Mouse (Mus musculus) hindbrain, embryonic 16.5 days (tissue): ENCODE results near the gene Celsr2. TPM values are rescaled to one million over a fixed set of nuclear protein-coding genes. Genes with fewer than 3 reads are reported as not detected.

Experiments
- ATAC-seq: fragments of 200-750 bp; cut with Nextera tagmentation; 2 replicates; pipeline ENCODE4 v1.8.0; 2017; ENCODE audit warnings: moderate TSS enrichment, moderate library complexity
- H3K27ac ChIP-seq: fragments of 300-500 bp; sonication (generic); 2 replicates; pipeline ENCODE4 v1.5.1; 2014; ENCODE audit warnings: low read depth, mild to moderate bottlenecking, control low read depth, low read length, moderate library complexity
- H3K27me3 ChIP-seq: fragments of 300-500 bp; sonication (generic); replicated peaks from 2 replicates; pipeline ENCODE4 v1.6.1; 2014; ENCODE audit warnings: low read length; ENCODE audit not compliant: control insufficient read depth, insufficient read depth
- H3K36me3 ChIP-seq: fragments of 300-500 bp; sonication (generic); 2 replicates; pipeline ENCODE4 v1.6.1; 2014; ENCODE audit warnings: mild to moderate bottlenecking, low read length, moderate library complexity, mixed read lengths; ENCODE audit not compliant: control insufficient read depth, insufficient read depth
- H3K4me1 ChIP-seq: fragments of 300-500 bp; sonication (generic); 2 replicates; pipeline ENCODE4 v1.6.1; 2014; ENCODE audit warnings: low read depth, low read length; ENCODE audit not compliant: control insufficient read depth, insufficient read depth
- H3K4me2 ChIP-seq: fragments of 300-500 bp; sonication (generic); 2 replicates; pipeline ENCODE4 v1.6.1; 2014; ENCODE audit warnings: mild to moderate bottlenecking, low read length, control low read depth, moderate library complexity
- H3K4me3 ChIP-seq: fragments of 300-500 bp; sonication (generic); 2 replicates; pipeline ENCODE4 v1.5.1; 2014; ENCODE audit warnings: mild to moderate bottlenecking, low read length, control low read depth, moderate library complexity
- H3K9ac ChIP-seq: fragments of 300-500 bp; sonication (generic); 2 replicates; pipeline ENCODE4 v1.6.1; 2014; ENCODE audit warnings: low read depth, mild to moderate bottlenecking, control low read depth, low read length, moderate library complexity
- H3K9me3 ChIP-seq: fragments of 300-500 bp; sonication (generic); 2 replicates; pipeline ENCODE4 v1.6.1; 2014; ENCODE audit warnings: mild to moderate bottlenecking, low read length, moderate library complexity; ENCODE audit not compliant: control insufficient read depth
- WGBS: fragments of 180-500 bp; shearing (Covaris S2); extraction: QIAGEN DNeasy Blood & Tissue Kit; methylation state at CpG from one replicate; pipeline ENCODE4 v1.1.7; 2014; 5-methylcytosine and 5-hydroxymethylcytosine counted together
- polyA plus RNA-seq: library from polyadenylated mRNA; unstranded; fragments of >200 nt; fragmentation: Nextera tagmentation; extraction: Ambion mirVana; gene quantifications from 2 replicates; pipeline ENCODE4 v1.2.1, GENCODE M21; 2015

Gene Celsr2
- polyA plus RNA-seq, 1 experiment from 2014 or later: 34.7 TPM

- no peaks in the 10 kb centered on the region; the same call in 1 of the 2 replicates for H3K4me1 ChIP-seq
- peak overlapping the region; percentile 42 for H3K4me2 ChIP-seq
- H3K9ac ChIP-seq: no peak overlapping the region
- no peaks in the 10 kb centered on the region for H3K9me3 ChIP-seq
- ATAC-seq: no peak
- no peak overlapping the region for H3K27ac ChIP-seq
- WGBS: 85% methylated on average over 3 of the region's 3 CpGs
- no peak overlapping the region for H3K4me3 ChIP-seq
- no peaks in the 10 kb centered on the region for H3K36me3 ChIP-seq
- no peaks in the 10 kb centered on the region for H3K27me3 ChIP-seq
Observed at GRCm38 (mm10) chr3:108367828-108368227, 47.5 kb downstream of the Celsr2 start.

GRCm38 (mm10) chr3:108367173-108367572 lies 48.2 kb downstream of the Celsr2 start:
- Histone ChIP-seq H3K9me3 (no peaks in the 10 kb centered on the region), H3K4me1 (no peaks in the 10 kb centered on the region; the same call in 1 of the 2 replicates), H3K4me3 (peak overlapping the region; percentile 20; the same call in 1 of the 2 replicates), H3K27me3 (no peaks in the 10 kb centered on the region), H3K9ac (no peak overlapping the region), H3K4me2 (peak overlapping the region; percentile 42), H3K27ac (no peak overlapping the region), H3K36me3 (no peaks in the 10 kb centered on the region)
- 52% methylated on average over 9 of the region's 9 CpGs for WGBS
- ATAC-seq: peak; percentile 43

GRCm38 (mm10) chr3:108364270-108364995 lies 50.9 kb downstream of the Celsr2 start, which contains the start of gene Mybphl:
TSS of gene Mybphl (plus strand) at chr3:108364911.
- Histone ChIP-seq H3K9me3 (no peaks in the 10 kb centered on the region), H3K27me3 (no peaks in the 10 kb centered on the region), H3K4me2 (no peak within 1 kb of the TSS), H3K4me1 (no peaks in the 10 kb centered on the region; the same call in 1 of the 2 replicates), H3K27ac (no peak within 1 kb of the TSS), H3K4me3 (no peak within 1 kb of the TSS), H3K36me3 (no peaks in the 10 kb centered on the region), H3K9ac (no peak within 1 kb of the TSS)
- WGBS: 79% methylated on average over 9 of the region's 9 CpGs
- ATAC-seq: 0 out of 2 replicates have a peak, but pooled peaks have one; percentile 19

- Histone ChIP-seq H3K4me3 (no peak overlapping the region), H3K4me1 (no peaks in the 10 kb centered on the region; the same call in 1 of the 2 replicates), H3K9me3 (no peaks in the 10 kb centered on the region), H3K27ac (no peak overlapping the region), H3K36me3 (no peaks in the 10 kb centered on the region; the same call in 1 of the 2 replicates), H3K9ac (no peak overlapping the region), H3K4me2 (no peak overlapping the region), H3K27me3 (no peaks in the 10 kb centered on the region)
- 54% methylated on average over 3 of the region's 3 CpGs for whole genome bisulfite sequencing
- no peak for ATAC-seq
Observed at GRCm38 (mm10) chr3:108363626-108364025, 51.7 kb downstream of the Celsr2 start.

GRCm38 (mm10) chr3:108360894-108361293 lies 54.5 kb downstream of the Celsr2 start:
- ATAC-seq: peak; percentile 43; the same call in 1 of the 2 replicates
- Histone ChIP-seq H3K4me2 (no peak overlapping the region), H3K9ac (no peak overlapping the region), H3K4me1 (no peaks in the 10 kb centered on the region; the same call in 1 of the 2 replicates), H3K4me3 (no peak overlapping the region), H3K9me3 (no peaks in the 10 kb centered on the region), H3K27me3 (no peaks in the 10 kb centered on the region), H3K36me3 (peaks cover 15% of the 10 kb centered on the region), H3K27ac (no peak overlapping the region)
- 10% methylated on average over 7 of the region's 7 CpGs for WGBS

GRCm38 (mm10) chr3:108358445-108358844 lies 56.9 kb downstream of the Celsr2 start:
- Histone ChIP-seq H3K9me3 (no peaks in the 10 kb centered on the region), H3K9ac (no peak overlapping the region), H3K36me3 (peaks cover 34% of the 10 kb centered on the region), H3K4me1 (no peaks in the 10 kb centered on the region), H3K27me3 (no peaks in the 10 kb centered on the region), H3K27ac (no peak overlapping the region), H3K4me3 (no peak overlapping the region), H3K4me2 (no peak overlapping the region)
- ATAC-seq: no peak
- 74% methylated on average over 6 of the region's 6 CpGs for WGBS

GRCm38 (mm10) chr3:108357051-108357450 lies 58.3 kb downstream of the Celsr2 start:
- H3K9ac ChIP-seq: no peak overlapping the region
- WGBS: 91% methylated on average over 10 of the region's 10 CpGs
- H3K36me3 ChIP-seq: peaks cover 34% of the 10 kb centered on the region
- no peaks in the 10 kb centered on the region for H3K27me3 ChIP-seq
- no peak overlapping the region for H3K4me3 ChIP-seq
- no peak overlapping the region for H3K4me2 ChIP-seq
- no peak for ATAC-seq
- no peak overlapping the region for H3K27ac ChIP-seq
- no peaks in the 10 kb centered on the region for H3K9me3 ChIP-seq
- H3K4me1 ChIP-seq: no peaks in the 10 kb centered on the region

- Histone ChIP-seq H3K36me3 (peaks cover 42% of the 10 kb centered on the region), H3K9ac (no peak overlapping the region), H3K9me3 (no peaks in the 10 kb centered on the region), H3K4me1 (no peaks in the 10 kb centered on the region), H3K27ac (no peak overlapping the region), H3K4me3 (no peak overlapping the region), H3K27me3 (no peaks in the 10 kb centered on the region), H3K4me2 (no peak overlapping the region)
- 93% methylated on average over 3 of the region's 3 CpGs for WGBS
- ATAC-seq: no peak
Observed at GRCm38 (mm10) chr3:108355245-108355644, 60.1 kb downstream of the Celsr2 start.

- no peak for ATAC-seq
- WGBS: 83% methylated on average over 9 of the region's 9 CpGs
Observed at GRCm38 (mm10) chr3:108348376-108348775, 67.0 kb downstream of the Celsr2 start.

More at GRCm38 (mm10) chr3:108348376-108348775, 67.0 kb downstream of the Celsr2 start:
- no peak overlapping the region for H3K4me2 ChIP-seq
- H3K9ac ChIP-seq: no peak overlapping the region
- H3K4me3 ChIP-seq: no peak overlapping the region
- no peaks in the 10 kb centered on the region for H3K4me1 ChIP-seq
- no peaks in the 10 kb centered on the region for H3K27me3 ChIP-seq
- H3K36me3 ChIP-seq: peaks cover 36% of the 10 kb centered on the region
- H3K27ac ChIP-seq: no peak overlapping the region
- no peaks in the 10 kb centered on the region for H3K9me3 ChIP-seq
